Mouse (Mus musculus): Measurements from ENCODE around the gene Ulk2.

DNA sequence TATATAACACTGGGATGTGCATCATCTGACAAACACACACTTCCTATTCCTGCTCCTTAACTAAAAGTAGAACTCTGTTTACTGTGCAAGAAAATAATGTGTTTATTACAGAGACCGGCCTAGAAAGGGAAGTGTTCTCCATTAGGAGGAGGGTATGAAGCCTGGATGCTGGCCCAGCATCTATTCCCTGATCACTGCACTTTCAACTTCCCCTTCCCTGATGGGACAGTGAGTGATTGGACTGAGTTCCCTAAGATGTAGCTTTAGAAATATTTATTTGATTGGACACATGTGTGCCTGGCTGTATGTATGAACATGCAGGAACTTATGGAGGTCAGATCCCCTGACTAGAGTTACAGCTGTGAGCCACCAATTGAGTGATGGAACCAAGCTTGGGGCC, 61.4 kb downstream of the Ulk2 start:
- TF ChIP-seq POLR2A (IDR thresholded peaks at IDR 0.05; ENCODE audit: control insufficient read depth, low read depth, low read length) (no peak), CTCF (IDR thresholded peaks at IDR 0.05; ENCODE audit: control insufficient read depth, insufficient read depth, insufficient replicate concordance, low read depth, low read length) (no peak)

All from testis, adult 2 months (tissue).